Mouse (Mus musculus) embryonic fibroblast, embryonic 13.5 days (primary cell): ENCODE measurements around the gene Gm20388.

Experiments used
- CTCF ChIP-seq: IDR thresholded peaks from 2 replicates; pipeline ENCODE4 v1.5.1; 2011; ENCODE audit warnings: mild to moderate bottlenecking, control low read depth, low read length, moderate library complexity, borderline replicate concordance; ENCODE audit not compliant: insufficient read depth
- POLR2A ChIP-seq: IDR thresholded peaks from 2 replicates; pipeline ENCODE4 v1.6.1; 2011; ENCODE audit warnings: low read depth, mild to moderate bottlenecking, control low read depth, low read length, moderate library complexity

DNA sequence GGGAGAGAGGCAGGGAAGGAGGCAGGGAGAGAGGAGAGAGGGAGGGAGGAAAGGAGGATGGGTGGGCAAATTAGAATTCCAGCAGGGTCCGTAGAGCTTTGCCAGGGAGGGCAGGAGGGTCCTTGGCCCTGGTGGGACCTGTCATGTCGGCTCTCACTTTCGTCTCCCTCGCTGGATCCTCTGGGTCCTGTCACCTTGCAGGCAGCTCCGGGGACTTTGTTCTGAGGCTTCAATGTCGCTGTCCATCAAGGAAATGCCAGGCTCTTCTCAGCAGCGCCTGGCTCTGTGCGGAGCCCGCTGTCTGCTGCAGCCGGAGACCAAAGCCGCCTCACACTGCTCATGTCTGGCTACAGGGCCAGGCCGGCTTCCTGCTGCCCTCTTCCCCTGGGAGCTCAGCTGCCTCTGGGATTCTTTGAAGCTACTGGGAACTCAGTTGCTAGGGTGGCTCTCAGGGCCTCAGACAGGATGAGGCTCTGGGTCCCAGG is 896.2 kb downstream of the Gm20388 start:
- TF ChIP-seq POLR2A (no peak), CTCF (no peak)
